Mouse (Mus musculus): ENCODE data around the gene 2010315B03Rik. TPM values are rescaled to one million over a fixed set of nuclear protein-coding genes. Genes with fewer than 3 reads are reported as not detected.
A peak's percentile ranks its signal among the peaks of the same experiment; 100 is the strongest.
"Not testable (repeated sequence)": the region's sequence is repeated elsewhere in the genome, so short reads cannot be mapped to it uniquely, and the experiment has no call there.

Gene 2010315B03Rik
- polyA plus RNA-seq, 1 experiment from 2014 or later = 12.5 TPM

DNA sequence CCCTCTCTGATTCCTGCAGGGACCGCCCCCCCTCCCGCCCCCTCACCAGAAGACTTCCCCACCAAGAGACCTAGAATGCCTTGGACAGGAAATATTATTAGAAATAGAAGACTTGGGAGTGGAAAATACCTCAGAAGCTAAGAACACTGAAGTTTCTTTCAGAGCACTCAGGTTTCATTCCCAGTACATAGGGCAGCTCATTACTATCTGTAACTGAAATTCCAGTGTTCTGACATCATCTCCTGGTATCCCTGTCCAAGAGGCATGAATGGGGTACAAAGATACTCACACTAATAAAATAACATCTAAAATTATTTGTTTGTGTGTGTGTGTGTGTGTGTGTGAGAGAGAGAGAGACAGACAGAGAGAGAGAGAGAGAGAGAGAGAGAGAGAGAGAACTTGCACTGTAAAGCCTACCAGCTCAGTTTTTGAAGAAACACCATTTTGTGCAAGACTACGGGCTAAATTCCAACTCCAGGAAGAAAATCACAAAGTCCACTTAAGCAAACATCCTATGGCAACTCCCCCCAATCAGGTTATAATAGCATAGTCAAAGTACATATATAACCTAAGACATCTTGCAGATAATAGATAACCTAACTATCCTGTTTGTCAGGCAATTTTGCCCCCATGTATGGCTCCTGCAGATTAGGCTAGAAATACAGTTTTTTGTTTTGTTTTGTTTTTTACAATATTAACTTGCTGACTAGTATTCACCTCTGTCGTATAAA is 49.3 kb downstream of the 2010315B03Rik start:
- ATAC-seq (ENCODE audit: low FRiP score, low TSS enrichment) = no peak

GRCm38 (mm10) chr9:124258067-124258556 is 54.4 kb downstream of the 2010315B03Rik start:
- DNase-seq (ENCODE audit: low spot score) = no peak
- WGBS = 41% methylated on average over 4 of the region's 4 CpGs

More for the DNA sequence above, 49.3 kb downstream of the 2010315B03Rik start:
- no peaks in the 10 kb centered on the region for H3K36me3 ChIP-seq (ENCODE audit: control insufficient read depth, insufficient read depth, low read length)
- no peak overlapping the region for H3K4me2 ChIP-seq (replicated peaks; ENCODE audit: low read depth)
- no peak for DNase-seq (ENCODE audit: low spot score)
- no peak overlapping the region for H3K27ac ChIP-seq (replicated peaks)
- WGBS = 71% methylated on average over 4 of the region's 4 CpGs
- H3K9ac ChIP-seq (ENCODE audit: low read length) = no peak overlapping the region
- no peaks in the 10 kb centered on the region for H3K4me1 ChIP-seq (replicated peaks; ENCODE audit: control insufficient read depth, insufficient read depth)
- TF ChIP-seq CTCF (IDR thresholded peaks at IDR 0.05; ENCODE audit: low read depth) (no peak), EP300 (optimal IDR thresholded peaks at IDR 0.05) (no peak)
- no peaks in the 10 kb centered on the region for H3K9me3 ChIP-seq (ENCODE audit: control insufficient read depth, low read length)
- H3K4me3 ChIP-seq (ENCODE audit: low read depth, low read length) = no peak overlapping the region
- no peaks in the 10 kb centered on the region for H3K27me3 ChIP-seq (ENCODE audit: control insufficient read depth, insufficient read depth, low read length)

GRCm38 (mm10) chr9:124257200-124258066 is 55.1 kb downstream of the 2010315B03Rik start:
- peak; percentile 70 for ATAC-seq (ENCODE audit: low FRiP score, low TSS enrichment)
- H3K27me3 ChIP-seq (ENCODE audit: control insufficient read depth, insufficient read depth, low read length) = no peaks in the 10 kb centered on the region
- WGBS = 66% methylated on average over 1 of the region's 1 CpGs

More at GRCm38 (mm10) chr9:124258067-124258556, 54.4 kb downstream of the 2010315B03Rik start:
- TF ChIP-seq CTCF (IDR thresholded peaks at IDR 0.05; ENCODE audit: low read depth) (no peak), EP300 (optimal IDR thresholded peaks at IDR 0.05) (no peak)
- Histone ChIP-seq H3K4me1 (replicated peaks; ENCODE audit: control insufficient read depth, insufficient read depth) (no peaks in the 10 kb centered on the region), H3K27ac (replicated peaks) (no peak overlapping the region), H3K4me3 (ENCODE audit: low read depth, low read length) (no peak overlapping the region), H3K27me3 (ENCODE audit: control insufficient read depth, insufficient read depth, low read length) (no peaks in the 10 kb centered on the region), H3K9ac (ENCODE audit: low read length) (no peak overlapping the region), H3K36me3 (ENCODE audit: control insufficient read depth, insufficient read depth, low read length) (no peaks in the 10 kb centered on the region), H3K4me2 (replicated peaks; ENCODE audit: low read depth) (no peak overlapping the region), H3K9me3 (ENCODE audit: control insufficient read depth, low read length) (peaks cover 15% of the 10 kb centered on the region)
- no peak for ATAC-seq (ENCODE audit: low FRiP score, low TSS enrichment)

GRCm38 (mm10) chr9:124256271-124257199 is 56.0 kb downstream of the 2010315B03Rik start:
- not testable (repeated sequence) for H3K4me2 ChIP-seq (replicated peaks; ENCODE audit: low read depth); H3K4me1 ChIP-seq (replicated peaks; ENCODE audit: control insufficient read depth, insufficient read depth); H3K36me3 ChIP-seq (ENCODE audit: control insufficient read depth, insufficient read depth, low read length); H3K9ac ChIP-seq (ENCODE audit: low read length); H3K27me3 ChIP-seq (ENCODE audit: control insufficient read depth, insufficient read depth, low read length); H3K27ac ChIP-seq (replicated peaks)
- 0 out of 2 replicates have a peak overlapping the region, but pooled peaks have one; percentile 0 for H3K4me3 ChIP-seq (ENCODE audit: low read depth, low read length)
- ATAC-seq (ENCODE audit: low FRiP score, low TSS enrichment) (peak; percentile 80; the same call in 1 of the 2 replicates), DNase-seq (ENCODE audit: low spot score) (peak; percentile 45)
- 18% methylated on average over 1 of the region's 1 CpGs for WGBS
- peaks cover 15% of the 10 kb centered on the region for H3K9me3 ChIP-seq (ENCODE audit: control insufficient read depth, low read length)

More at GRCm38 (mm10) chr9:124257200-124258066, 55.1 kb downstream of the 2010315B03Rik start:
- Histone ChIP-seq H3K36me3 (ENCODE audit: control insufficient read depth, insufficient read depth, low read length) (no peaks in the 10 kb centered on the region), H3K9me3 (ENCODE audit: control insufficient read depth, low read length) (peaks cover 15% of the 10 kb centered on the region), H3K27ac (replicated peaks) (no peak overlapping the region), H3K4me1 (replicated peaks; ENCODE audit: control insufficient read depth, insufficient read depth) (no peaks in the 10 kb centered on the region), H3K9ac (ENCODE audit: low read length) (no peak overlapping the region), H3K4me3 (ENCODE audit: low read depth, low read length) (0 out of 2 replicates have a peak overlapping the region, but pooled peaks have one; percentile 0), H3K4me2 (replicated peaks; ENCODE audit: low read depth) (no peak overlapping the region)
- peak; percentile 79 for DNase-seq (ENCODE audit: low spot score)
- TF ChIP-seq EP300 (optimal IDR thresholded peaks at IDR 0.05) (no peak), CTCF (IDR thresholded peaks at IDR 0.05; ENCODE audit: low read depth) (no peak)

- Histone ChIP-seq H3K4me3 (ENCODE audit: low read depth, low read length) (no peak overlapping the region), H3K9ac (ENCODE audit: low read length) (no peak overlapping the region), H3K9me3 (ENCODE audit: control insufficient read depth, low read length) (peaks cover 4% of the 10 kb centered on the region), H3K4me1 (replicated peaks; ENCODE audit: control insufficient read depth, insufficient read depth) (no peaks in the 10 kb centered on the region), H3K27ac (replicated peaks) (no peak overlapping the region), H3K4me2 (replicated peaks; ENCODE audit: low read depth) (no peak overlapping the region), H3K27me3 (ENCODE audit: control insufficient read depth, insufficient read depth, low read length) (no peaks in the 10 kb centered on the region), H3K36me3 (ENCODE audit: control insufficient read depth, insufficient read depth, low read length) (no peaks in the 10 kb centered on the region)
- DNase-seq (ENCODE audit: low spot score) = no peak
- no peak for TF ChIP-seq EP300 (optimal IDR thresholded peaks at IDR 0.05)
- TF ChIP-seq CTCF (IDR thresholded peaks at IDR 0.05; ENCODE audit: low read depth) = peak; percentile 59
- ATAC-seq (ENCODE audit: low FRiP score, low TSS enrichment) = no peak
Observed at GRCm38 (mm10) chr9:124251438-124251837, 61.1 kb downstream of the 2010315B03Rik start.

Other genes starting within 250 kb of the 2010315B03Rik start
- 0.74 and 1.2 TPM in 2 replicates for gene Ccr2, start 210.7 kb downstream of the 2010315B03Rik start, polyA plus RNA-seq (2015; fragmentation: Nextera tagmentation; extraction: Ambion mirVana)
- 0.42 and 0.63 TPM in 2 replicates for gene Ccr5, start 191.2 kb downstream of the 2010315B03Rik start, polyA plus RNA-seq (2015; fragmentation: Nextera tagmentation; extraction: Ambion mirVana)
- gene Ppp2r3d, start 164.2 kb upstream of the 2010315B03Rik start, polyA plus RNA-seq (2015; fragmentation: Nextera tagmentation; extraction: Ambion mirVana) = 78.9 and 88.2 TPM in 2 replicates
- gene Gm21836, start 181.1 kb upstream of the 2010315B03Rik start, polyA plus RNA-seq (2015; fragmentation: Nextera tagmentation; extraction: Ambion mirVana) = not detected in 2 replicates

All from stomach, postnatal 0 days (tissue).